Mouse (Mus musculus) stomach, embryonic 16.5 days (tissue): ENCODE data around the gene Scgb2b27. TPM values are rescaled to one million over a fixed set of nuclear protein-coding genes. Genes with fewer than 3 reads are reported as not detected.
"Not testable (repeated sequence)": the region's sequence is repeated elsewhere in the genome, so short reads cannot be mapped to it uniquely, and the experiment has no call there.

ENCODE experiments used
- ATAC-seq: fragments of 200-750 bp; cut with Nextera tagmentation; 2 replicates; pipeline ENCODE4 v1.8.0; 2017; ENCODE audit warnings: moderate number of reproducible peaks, moderate TSS enrichment; ENCODE audit not compliant: insufficient read depth, low FRiP score
- H3K27ac ChIP-seq: fragments of 300-500 bp; sonication (generic); 2 replicates; pipeline ENCODE4 v1.5.1; 2014; ENCODE audit warnings: low read length
- H3K27me3 ChIP-seq: fragments of 300-500 bp; sonication (generic); 2 replicates; pipeline ENCODE4 v1.6.1; 2014; ENCODE audit warnings: low read length, control low read depth, mixed read lengths; ENCODE audit not compliant: control insufficient read depth, insufficient read depth
- H3K36me3 ChIP-seq: fragments of 300-500 bp; sonication (generic); 2 replicates; pipeline ENCODE4 v1.6.1; 2014; ENCODE audit warnings: low read length; ENCODE audit not compliant: control insufficient read depth, insufficient read depth
- H3K4me1 ChIP-seq: fragments of 300-500 bp; sonication (generic); 2 replicates; pipeline ENCODE4 v1.6.1; 2014; ENCODE audit warnings: low read length, control low read depth, mixed read lengths; ENCODE audit not compliant: control insufficient read depth, insufficient read depth
- H3K4me2 ChIP-seq: fragments of 300-500 bp; sonication (generic); 2 replicates; pipeline ENCODE4 v1.6.1; 2014; ENCODE audit warnings: low read depth, low read length, mixed read lengths
- H3K4me3 ChIP-seq: fragments of 300-500 bp; sonication (generic); replicated peaks from 2 replicates; pipeline ENCODE4 v1.5.1; 2014; ENCODE audit warnings: mild to moderate bottlenecking, low read length
- H3K9ac ChIP-seq: fragments of 300-500 bp; sonication (generic); 2 replicates; pipeline ENCODE4 v1.6.1; 2014; ENCODE audit warnings: low read length
- H3K9me3 ChIP-seq: fragments of 300-500 bp; sonication (generic); replicated peaks from 2 replicates; pipeline ENCODE4 v1.6.1; 2016; ENCODE audit warnings: low read length, control low read depth; ENCODE audit not compliant: control insufficient read depth
- WGBS: fragments of 180-500 bp; shearing (Covaris S2); extraction: QIAGEN DNeasy Blood & Tissue Kit; methylation state at CpG from one replicate; pipeline ENCODE4 v1.1.7; 2014; 5-methylcytosine and 5-hydroxymethylcytosine counted together
- polyA plus RNA-seq: library from polyadenylated mRNA; unstranded; fragments of >200 nt; fragmentation: Nextera tagmentation; extraction: Ambion mirVana; gene quantifications from 2 replicates; pipeline ENCODE4 v1.2.1, GENCODE M21; 2015

The Scgb2b27 gene
- not detected in 2 replicates for polyA plus RNA-seq

GRCm38 (mm10) chr7:34013842-34014241 is at the start of gene Scgb2b27:
Gene Scgb2b27, minus strand, starts transcription at chr7:34013942.
- WGBS: 67% methylated on average over 4 of the region's 4 CpGs
- Histone ChIP-seq H3K4me3 (no peak within 1 kb of the TSS), H3K9ac (no peak within 1 kb of the TSS), H3K36me3 (no peaks in the 10 kb centered on the region), H3K4me1 (no peaks in the 10 kb centered on the region), H3K27me3 (no peaks in the 10 kb centered on the region), H3K27ac (no peak within 1 kb of the TSS), H3K4me2 (no peak within 1 kb of the TSS), H3K9me3 (no peaks in the 10 kb centered on the region; the same call in 1 of the 2 replicates)
- ATAC-seq: no peak

- not testable (repeated sequence) for H3K9me3 ChIP-seq
- WGBS: 89% methylated on average over 11 of the region's 11 CpGs
Measured at GRCm38 (mm10) chr7:34036076-34036815, 22.5 kb upstream of the Scgb2b27 start.

DNA sequence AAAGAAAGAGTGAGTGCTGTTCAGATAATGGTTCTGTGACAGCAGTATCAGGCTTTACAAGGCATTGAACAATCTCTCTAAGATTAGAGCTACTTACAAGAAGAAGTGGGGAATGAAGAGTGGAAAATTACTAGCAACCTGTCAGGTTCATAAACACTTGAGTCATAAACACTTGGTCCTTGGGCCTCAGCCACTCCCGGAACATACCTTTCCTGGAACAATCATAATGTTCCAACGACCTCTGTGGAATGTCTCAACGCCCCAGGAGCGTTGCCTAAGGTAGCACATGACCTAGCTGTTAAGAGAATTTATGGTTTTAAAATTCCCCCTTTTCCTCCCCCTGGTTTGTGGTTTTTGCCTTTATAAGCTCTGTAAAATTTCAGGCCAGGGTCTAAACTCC is 20.8 kb upstream of the Scgb2b27 start:
- not testable (repeated sequence) for H3K4me2 ChIP-seq, H3K27ac ChIP-seq, H3K9ac ChIP-seq, H3K9me3 ChIP-seq, H3K4me1 ChIP-seq, H3K27me3 ChIP-seq, ATAC-seq, H3K36me3 ChIP-seq, H3K4me3 ChIP-seq
- WGBS: 77% methylated on average over 2 of the region's 4 CpGs

More at GRCm38 (mm10) chr7:34036076-34036815, 22.5 kb upstream of the Scgb2b27 start:
- not testable (repeated sequence) for H3K27me3 ChIP-seq, H3K4me3 ChIP-seq, ATAC-seq, H3K4me2 ChIP-seq, H3K36me3 ChIP-seq, H3K9ac ChIP-seq, H3K4me1 ChIP-seq, H3K27ac ChIP-seq

DNA sequence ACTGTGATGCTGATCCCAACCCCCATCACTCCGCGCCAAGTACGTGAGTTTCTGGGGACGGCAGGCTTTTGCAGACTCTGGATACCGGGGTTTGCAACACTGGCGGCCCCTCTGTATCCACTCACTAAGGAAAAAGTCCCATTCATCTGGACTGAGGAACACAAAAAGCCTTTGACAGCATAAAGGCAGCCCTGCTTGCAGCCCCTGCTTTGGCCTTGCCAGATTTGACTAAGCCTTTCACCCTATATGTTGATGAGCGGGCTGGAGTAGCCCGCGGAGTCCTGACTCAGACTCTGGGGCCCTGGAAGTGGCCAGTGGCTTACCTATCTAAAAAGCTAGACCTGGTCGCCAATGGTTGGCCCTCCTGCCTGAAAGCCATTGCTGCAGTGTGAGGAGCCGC is 16.3 kb upstream of the Scgb2b27 start:
- Histone ChIP-seq H3K27ac (no peak overlapping the region), H3K36me3 (no peaks in the 10 kb centered on the region), H3K9me3 (no peaks in the 10 kb centered on the region), H3K4me2 (no peak overlapping the region), H3K4me3 (no peak overlapping the region), H3K27me3 (no peaks in the 10 kb centered on the region), H3K9ac (no peak overlapping the region), H3K4me1 (no peaks in the 10 kb centered on the region)
- no peak for ATAC-seq
- WGBS: 90% methylated on average over 11 of the region's 11 CpGs

DNA sequence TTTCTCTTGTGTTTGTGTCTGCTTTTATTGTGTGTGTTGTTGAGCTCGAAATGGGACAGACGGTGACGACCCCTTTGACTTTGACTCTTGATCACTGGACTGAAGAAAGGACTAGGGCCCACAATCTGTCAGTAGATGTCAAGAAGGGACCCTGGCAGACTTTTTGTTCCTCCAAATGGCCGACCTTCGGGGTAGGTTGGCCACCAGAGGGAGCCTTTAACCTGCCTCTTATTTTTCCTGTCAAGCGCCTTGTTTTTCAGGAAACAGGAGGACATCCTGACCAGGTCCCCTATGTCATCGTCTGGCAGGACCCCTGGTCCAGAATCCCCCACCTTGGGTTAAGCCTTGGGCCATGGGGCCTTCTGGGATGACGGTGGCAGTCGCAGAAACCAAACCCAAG is 13.5 kb upstream of the Scgb2b27 start:
- H3K27ac ChIP-seq, H3K4me3 ChIP-seq, H3K27me3 ChIP-seq, ATAC-seq, H3K4me1 ChIP-seq, H3K4me2 ChIP-seq, H3K9me3 ChIP-seq, H3K9ac ChIP-seq, H3K36me3 ChIP-seq: not testable (repeated sequence)
- 83% methylated on average over 9 of the region's 9 CpGs for WGBS

DNA sequence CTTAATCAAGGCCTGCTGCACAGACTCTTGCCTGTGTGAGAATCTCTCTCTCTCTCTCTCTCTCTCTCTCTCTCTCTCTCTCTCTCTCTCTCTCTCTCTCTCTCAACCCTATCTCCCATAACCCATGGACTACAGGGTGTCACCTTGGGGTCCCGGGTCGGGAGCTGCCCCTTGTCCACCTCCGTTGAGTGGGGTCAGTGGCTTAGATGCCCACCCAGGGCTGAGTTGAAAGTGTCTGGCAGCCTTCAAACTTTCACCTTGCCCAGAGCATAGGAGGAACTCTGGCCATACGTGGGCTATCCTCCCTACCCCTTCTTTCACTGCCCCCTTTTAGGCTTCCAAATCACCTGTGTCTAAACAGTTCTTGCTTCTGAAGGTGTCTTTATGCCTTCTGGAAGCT is 11.9 kb upstream of the Scgb2b27 start:
- Histone ChIP-seq H3K27me3 (no peaks in the 10 kb centered on the region), H3K27ac (no peak overlapping the region), H3K4me1 (no peaks in the 10 kb centered on the region), H3K9ac (no peak overlapping the region), H3K4me3 (no peak overlapping the region), H3K36me3 (no peaks in the 10 kb centered on the region), H3K4me2 (no peak overlapping the region), H3K9me3 (no peaks in the 10 kb centered on the region)
- ATAC-seq: no peak
- WGBS: 81% methylated on average over 4 of the region's 4 CpGs

GRCm38 (mm10) chr7:34021183-34021582 is 7.4 kb upstream of the Scgb2b27 start, which contains the start of gene Scgb1b27:
Gene Scgb1b27, plus strand, starts transcription at chr7:34021483.
- H3K4me1 ChIP-seq: not testable (repeated sequence)

GRCm38 (mm10) chr7:33982281-33982680 is 31.5 kb downstream of the Scgb2b27 start:
- H3K4me1 ChIP-seq, H3K27ac ChIP-seq, H3K9ac ChIP-seq, H3K36me3 ChIP-seq, H3K4me3 ChIP-seq, H3K27me3 ChIP-seq, H3K4me2 ChIP-seq, ATAC-seq, H3K9me3 ChIP-seq: not testable (repeated sequence)
- 25% methylated on average over 8 of the region's 9 CpGs for WGBS

More at GRCm38 (mm10) chr7:34021183-34021582, 7.4 kb upstream of the Scgb2b27 start, which contains the start of gene Scgb1b27:
- WGBS: 87% methylated on average over 1 of the region's 1 CpGs
- H3K36me3 ChIP-seq, H3K9me3 ChIP-seq, H3K4me3 ChIP-seq, H3K27me3 ChIP-seq, H3K4me2 ChIP-seq, H3K27ac ChIP-seq, ATAC-seq, H3K9ac ChIP-seq: not testable (repeated sequence)
